Mouse (Mus musculus) MEL (cell line): Measurements from ENCODE around the gene Zfp382. TPM values are rescaled to one million over a fixed set of nuclear protein-coding genes. Genes with fewer than 3 reads are reported as not detected.
"Not testable (repeated sequence)": the region's sequence is repeated elsewhere in the genome, so short reads cannot be mapped to it uniquely, and the experiment has no call there.

Experiments used
- DNase-seq: peaks from one replicate; pipeline ENCODE4 v3.0.0; 2011; ENCODE audit warnings: low read depth, low spot score
- H3K27ac ChIP-seq: 2 replicates; pipeline ENCODE4 v1.5.1; 2012; ENCODE audit warnings: low read depth, mild to moderate bottlenecking, control low read depth, low read length, moderate library complexity; ENCODE audit not compliant: control insufficient read depth
- H3K27me3 ChIP-seq, 2 experiments: fragments of 150-350 bp in 1 of 2; sonication (generic) in 1 of 2; 2 replicates each; pipeline ENCODE4 v1.6.1; 2012; ENCODE audit warnings: low read length in 2 of 2, mild to moderate bottlenecking in 2 of 2, improper control_type of control experiment in 1 of 2, moderate library complexity in 1 of 2; ENCODE audit not compliant: insufficient read depth in 2 of 2, control insufficient read depth in 1 of 2
- H3K36me3 ChIP-seq, 2 experiments: 2 replicates each; pipeline ENCODE4 v1.6.1; 2012 to 2014; ENCODE audit warnings: low read length in 2 of 2, improper control_type of control experiment in 1 of 2, inconsistent platforms in 1 of 2, mild to moderate bottlenecking in 1 of 2; ENCODE audit not compliant: insufficient read depth in 2 of 2, control insufficient read depth in 1 of 2
- H3K4me1 ChIP-seq, 2 experiments: fragments of 150-350 bp in 1 of 2; sonication (generic) in 1 of 2; 2 replicates each; pipeline ENCODE4 v1.6.1; 2012; ENCODE audit warnings: low read length in 2 of 2, improper control_type of control experiment in 1 of 2, mild to moderate bottlenecking in 1 of 2; ENCODE audit not compliant: insufficient read depth in 2 of 2, control insufficient read depth in 1 of 2
- H3K4me3 ChIP-seq, 2 experiments: fragments of 150-350 bp in 1 of 2; sonication (generic) in 1 of 2; 2 replicates each; pipeline ENCODE4 v1.5.1; 2012; ENCODE audit warnings: low read depth in 2 of 2, low read length in 2 of 2, mild to moderate bottlenecking in 2 of 2, moderate library complexity in 2 of 2, control low read depth in 1 of 2, improper control_type of control experiment in 1 of 2; ENCODE audit not compliant: control insufficient read depth in 1 of 2, insufficient read depth in 1 of 2
- H3K79me2 ChIP-seq: 2 replicates; pipeline ENCODE4 v1.6.1; 2012; ENCODE audit warnings: mild to moderate bottlenecking, low read length, moderate library complexity; ENCODE audit not compliant: control insufficient read depth, poor library complexity, insufficient read depth
- H3K9ac ChIP-seq: 2 replicates; pipeline ENCODE4 v1.6.1; 2012; ENCODE audit warnings: low read depth, mild to moderate bottlenecking, control low read depth, low read length, moderate library complexity; ENCODE audit not compliant: control insufficient read depth, poor library complexity, severe bottlenecking
- H3K9me3 ChIP-seq: fragments of 150-350 bp; sonication (generic); replicated peaks from 2 replicates; pipeline ENCODE4 v1.6.1; 2012; ENCODE audit warnings: mild to moderate bottlenecking, low read length, improper control_type of control experiment, moderate library complexity; ENCODE audit not compliant: insufficient read depth
- BHLHE40 ChIP-seq: IDR thresholded peaks from 2 replicates; pipeline ENCODE4 v1.6.1; 2012; ENCODE audit warnings: low read depth, mild to moderate bottlenecking, inconsistent platforms, low read length, improper control_type of control experiment, borderline replicate concordance
- CHD1 ChIP-seq: IDR thresholded peaks from 2 replicates; pipeline ENCODE4 v1.6.1; 2012; ENCODE audit warnings: low read depth, mild to moderate bottlenecking, inconsistent platforms, low read length, improper control_type of control experiment
- CHD2 ChIP-seq: IDR thresholded peaks from 2 replicates; pipeline ENCODE4 v1.6.1; 2011; ENCODE audit warnings: low read length, improper control_type of control experiment
- CTCF ChIP-seq, 3 experiments: IDR thresholded peaks in 2 of 3; conservative IDR thresholded peaks in 1 of 3; 2 replicates each; pipeline ENCODE4 v1.5.1; 2011 to 2012; ENCODE audit warnings: low read length in 3 of 3, low read depth in 2 of 3, mild to moderate bottlenecking in 2 of 3, improper control_type of control experiment in 1 of 3, inconsistent platforms in 1 of 3, mixed read lengths in 1 of 3, moderate library complexity in 1 of 3; ENCODE audit not compliant: control insufficient read depth in 1 of 3, insufficient read depth in 1 of 3, poor library complexity in 1 of 3, severe bottlenecking in 1 of 3
- ELF1 ChIP-seq: IDR thresholded peaks from 2 replicates; pipeline ENCODE4 v1.6.1; 2014; ENCODE audit warnings: low read depth, mild to moderate bottlenecking, inconsistent platforms, low read length, improper control_type of control experiment, moderate library complexity
- EP300 ChIP-seq, 2 experiments: IDR thresholded peaks; 2 replicates each; pipeline ENCODE4 v1.6.1; 2011; ENCODE audit warnings: improper control_type of control experiment in 2 of 2, low read length in 2 of 2, low read depth in 1 of 2, mild to moderate bottlenecking in 1 of 2
- GABPA ChIP-seq: IDR thresholded peaks from 2 replicates; pipeline ENCODE4 v1.6.1; 2012; ENCODE audit warnings: low read depth, mild to moderate bottlenecking, inconsistent platforms, low read length, improper control_type of control experiment, moderate library complexity
- GATA1 ChIP-seq: IDR thresholded peaks from 2 replicates; pipeline ENCODE4 v1.6.1; 2011; ENCODE audit warnings: low read depth, low read length, improper control_type of control experiment
- HCFC1 ChIP-seq: IDR thresholded peaks from 2 replicates; pipeline ENCODE4 v1.6.1; 2012; ENCODE audit warnings: low read depth, mild to moderate bottlenecking, inconsistent platforms, low read length, improper control_type of control experiment, moderate library complexity
- MAFK ChIP-seq: IDR thresholded peaks from 2 replicates; pipeline ENCODE4 v1.6.1; 2011; ENCODE audit warnings: low read depth, mild to moderate bottlenecking, low read length, improper control_type of control experiment, borderline replicate concordance
- MAX ChIP-seq: IDR thresholded peaks from 2 replicates; pipeline ENCODE4 v1.6.1; 2011; ENCODE audit warnings: low read length, improper control_type of control experiment
- MAZ ChIP-seq: IDR thresholded peaks from 2 replicates; pipeline ENCODE4 v1.6.1; 2012; ENCODE audit warnings: low read depth, mild to moderate bottlenecking, inconsistent platforms, low read length, improper control_type of control experiment
- MEF2A ChIP-seq: IDR thresholded peaks from 2 replicates; pipeline ENCODE4 v1.6.1; 2014; ENCODE audit warnings: low read depth, mild to moderate bottlenecking, inconsistent platforms, low read length, improper control_type of control experiment; ENCODE audit not compliant: poor library complexity, insufficient replicate concordance, severe bottlenecking; ENCODE audit errors: extremely low read depth
- MXI1 ChIP-seq: IDR thresholded peaks from 2 replicates; pipeline ENCODE4 v1.6.1; 2011; ENCODE audit warnings: mild to moderate bottlenecking, low read depth, low read length, improper control_type of control experiment
- MYC ChIP-seq: IDR thresholded peaks from 2 replicates; pipeline ENCODE4 v1.6.1; 2011; ENCODE audit warnings: low read depth, mild to moderate bottlenecking, low read length, improper control_type of control experiment, moderate library complexity
- NELFE ChIP-seq: IDR thresholded peaks from 2 replicates; pipeline ENCODE4 v1.6.1; 2011; ENCODE audit warnings: low read depth, low read length, improper control_type of control experiment
- NRF1 ChIP-seq: IDR thresholded peaks from 2 replicates; pipeline ENCODE4 v1.6.1; 2014; ENCODE audit warnings: low read depth, mild to moderate bottlenecking, inconsistent platforms, low read length, improper control_type of control experiment, moderate library complexity; ENCODE audit not compliant: poor library complexity, insufficient read depth, severe bottlenecking
- POLR2A ChIP-seq, 2 experiments: IDR thresholded peaks; 2 replicates each; pipeline ENCODE4 v1.6.1; 2011 to 2012; ENCODE audit warnings: low read length in 2 of 2, mild to moderate bottlenecking in 2 of 2, control low read depth in 1 of 2, improper control_type of control experiment in 1 of 2, low read depth in 1 of 2, moderate library complexity in 1 of 2; ENCODE audit not compliant: control insufficient read depth in 1 of 2, insufficient read depth in 1 of 2, poor library complexity in 1 of 2
- POLR2AphosphoS2 ChIP-seq: IDR thresholded peaks from 2 replicates; pipeline ENCODE4 v1.6.1; 2011; ENCODE audit warnings: low read length, improper control_type of control experiment
- POLR2AphosphoS5 ChIP-seq: IDR thresholded peaks from 2 replicates; pipeline ENCODE4 v1.6.1; 2012; ENCODE audit warnings: low read depth, borderline replicate concordance, mild to moderate bottlenecking, inconsistent platforms, low read length, moderate library complexity, mixed read lengths
- RAD21 ChIP-seq: IDR thresholded peaks from 2 replicates; pipeline ENCODE4 v1.6.1; 2011; ENCODE audit warnings: mild to moderate bottlenecking, low read depth, low read length, improper control_type of control experiment
- SIN3A ChIP-seq: IDR thresholded peaks from 2 replicates; pipeline ENCODE4 v1.6.1; 2012; ENCODE audit warnings: low read length, improper control_type of control experiment, inconsistent platforms
- SMC3 ChIP-seq: IDR thresholded peaks from 2 replicates; pipeline ENCODE4 v1.6.1; 2011; ENCODE audit warnings: low read depth, low read length, improper control_type of control experiment
- TAL1 ChIP-seq: IDR thresholded peaks from 2 replicates; pipeline ENCODE4 v1.6.1; 2012; ENCODE audit warnings: mild to moderate bottlenecking, inconsistent platforms, low read length, moderate library complexity, mixed read lengths
- TBP ChIP-seq: IDR thresholded peaks from 2 replicates; pipeline ENCODE4 v1.8.0; 2011; ENCODE audit warnings: low read depth, low read length, improper control_type of control experiment
- TCF12 ChIP-seq: IDR thresholded peaks from 2 replicates; pipeline ENCODE4 v1.6.1; 2014; ENCODE audit warnings: low read depth, mild to moderate bottlenecking, inconsistent platforms, low read length, improper control_type of control experiment, moderate library complexity
- UBTF ChIP-seq: IDR thresholded peaks from 2 replicates; pipeline ENCODE4 v1.6.1; 2012; ENCODE audit warnings: low read depth, mild to moderate bottlenecking, inconsistent platforms, low read length, improper control_type of control experiment, moderate library complexity, borderline replicate concordance; ENCODE audit not compliant: insufficient read depth
- USF1 ChIP-seq: IDR thresholded peaks from 2 replicates; pipeline ENCODE4 v1.6.1; 2014; ENCODE audit warnings: low read depth, mild to moderate bottlenecking, inconsistent platforms, low read length, improper control_type of control experiment, moderate library complexity
- ZKSCAN1 ChIP-seq: IDR thresholded peaks from 2 replicates; pipeline ENCODE4 v1.6.1; 2012; ENCODE audit warnings: low read depth, mild to moderate bottlenecking, inconsistent platforms, low read length, improper control_type of control experiment, moderate library complexity
- ZMIZ1 ChIP-seq: IDR thresholded peaks from 2 replicates; pipeline ENCODE4 v1.6.1; 2012; ENCODE audit warnings: low read depth, mild to moderate bottlenecking, inconsistent platforms, low read length, improper control_type of control experiment, moderate library complexity
- ZNF384 ChIP-seq: IDR thresholded peaks from 2 replicates; pipeline ENCODE4 v1.6.1; 2012; ENCODE audit warnings: low read depth, mild to moderate bottlenecking, inconsistent platforms, low read length, improper control_type of control experiment
- polyA plus RNA-seq, 2 experiments: library from polyadenylated mRNA; stranded (reverse) in 1 of 2; unstranded in 1 of 2; fragments of >175 nt in 1 of 2; fragments of >200 nt in 1 of 2; gene quantifications; 2 replicates each; pipeline versions ENCODE4 v1.2.1 to v1.2.4; 2012; ENCODE audit warnings: low replicate concordance in 2 of 2, low read depth in 1 of 2; ENCODE audit not compliant: insufficient read length in 2 of 2, insufficient read depth in 1 of 2, missing spikeins in 1 of 2
- total RNA-seq: library from RNA; depleted of rRNA; stranded (reverse); fragments of 300-350 nt; gene quantifications from 2 replicates; pipeline ENCODE4 v1.2.3, GENCODE M21; 2012

Zfp382 gene
- total and polyA plus RNA-seq, 3 experiments: 3.9 to 7.1 TPM; not detected in 1

GRCm38 (mm10) chr7:30183189-30183588 is 61.4 kb downstream of the Zfp382 start:
- not testable (repeated sequence) for H3K79me2 ChIP-seq

GRCm38 (mm10) chr7:30183879-30184289 is 62.1 kb downstream of the Zfp382 start, which contains the start of gene Cox7a1:
TSS of gene Cox7a1 (plus strand) at chr7:30184144.
- DNase-seq: peak; percentile 97
- H3K27me3 ChIP-seq: no peaks in the 10 kb centered on the region
- no peaks in the 10 kb centered on the region for H3K79me2 ChIP-seq
- H3K27ac ChIP-seq: 0 out of 2 replicates have a peak within 1 kb of the TSS, but pooled peaks have one; percentile 9
- H3K4me3 ChIP-seq: peak within 1 kb of the TSS; percentile 40 to 41; a peak in 3 of 4 replicates
- peaks cover 0 to 4% of the 10 kb centered on the region in 2 experiments; a peak in 1 of 4 replicates for H3K4me1 ChIP-seq
- H3K36me3 ChIP-seq: peaks cover 0 to 3% of the 10 kb centered on the region in 2 experiments; a peak in 3 of 4 replicates
- no peaks in the 10 kb centered on the region for H3K9me3 ChIP-seq
- H3K9ac ChIP-seq: peak within 1 kb of the TSS; percentile 45
- TF ChIP-seq MAZ (no peak), MYC (no peak), MAFK (no peak), ZNF384 (peak; percentile 28; the same call in 1 of the 2 replicates), CHD2 (no peak), GABPA (no peak), MAX (no peak), GATA1 (peak; percentile 99), SIN3A (peak; percentile 64), ZKSCAN1 (no peak), MXI1 (0 out of 2 replicates have a peak, but pooled peaks have one; percentile 25), SMC3 (no peak), ZMIZ1 (0 out of 2 replicates have a peak, but pooled peaks have one; percentile 40), TBP (no peak), USF1 (no peak), RAD21 (no peak), POLR2A (IDR thresholded peaks at IDR 0.05; ENCODE audit: control insufficient read depth in 1 of 2, insufficient read depth in 1 of 2, low read depth in 1 of 2, low read length in 2 of 2, poor library complexity in 1 of 2) (peak in 1 of 2 experiments; percentile 70; a peak in 2 of 4 replicates), CTCF (IDR thresholded peaks at IDR 0.05 in 2 of 3, conservative IDR thresholded peaks at IDR 0.05 in 1 of 3; ENCODE audit: control insufficient read depth in 1 of 3, insufficient read depth in 1 of 3, low read depth in 2 of 3, low read length in 3 of 3, poor library complexity in 1 of 3, severe bottlenecking in 1 of 3) (no peak), HCFC1 (peak; percentile 34; the same call in 1 of the 2 replicates), EP300 (IDR thresholded peaks at IDR 0.05; ENCODE audit: low read depth in 1 of 2, low read length in 2 of 2) (peak; percentile 66 to 73), CHD1 (no peak), POLR2AphosphoS5 (no peak), BHLHE40 (no peak), MEF2A (no peak), POLR2AphosphoS2 (peak; percentile 15; the same call in 1 of the 2 replicates), NELFE (no peak), TAL1 (no peak), NRF1 (no peak), ELF1 (peak; percentile 82), UBTF (no peak), TCF12 (peak; percentile 37; the same call in 1 of the 2 replicates)

More at GRCm38 (mm10) chr7:30183189-30183588, 61.4 kb downstream of the Zfp382 start:
- not testable (repeated sequence) for DNase-seq, H3K4me1 ChIP-seq, H3K9ac ChIP-seq, H3K9me3 ChIP-seq, H3K27me3 ChIP-seq, H3K36me3 ChIP-seq, H3K27ac ChIP-seq, H3K4me3 ChIP-seq
- TF ChIP-seq ZNF384: peak; percentile 50; the same call in 1 of the 2 replicates
